Mouse (Mus musculus): ENCODE measurements around the gene Plekhh3. TPM values are rescaled to one million over a fixed set of nuclear protein-coding genes. Genes with fewer than 3 reads are reported as not detected.

Plekhh3 gene
- polyA plus RNA-seq, 1 experiment from 2014 or later = 7.2 TPM

DNA sequence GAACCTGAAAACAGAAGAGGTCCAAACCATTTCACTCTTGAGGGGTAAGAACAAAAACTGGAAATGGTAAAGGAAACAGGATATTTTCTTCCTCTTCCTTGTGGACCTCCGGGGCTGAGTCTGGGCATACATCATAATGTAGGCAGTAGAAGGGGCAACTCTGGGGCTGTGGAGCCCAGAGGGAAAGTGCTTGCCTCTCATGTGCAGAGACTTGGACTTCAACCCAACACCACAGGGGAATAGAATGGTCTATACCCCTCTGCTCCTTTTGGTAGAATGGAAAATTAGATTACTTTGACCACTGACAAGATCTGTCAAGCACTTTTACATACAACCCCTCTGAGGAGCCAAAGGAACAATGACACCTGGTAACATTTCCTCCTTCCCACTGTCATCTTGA lies 23.9 kb upstream of the Plekhh3 start:
- Histone ChIP-seq H3K4me3 (ENCODE audit: low read depth, low read length) (no peak overlapping the region), H3K27ac (ENCODE audit: low read depth, low read length) (no peak overlapping the region), H3K36me3 (ENCODE audit: control insufficient read depth, insufficient read depth, low read length) (peaks cover 21% of the 10 kb centered on the region; the same call in 1 of the 2 replicates), H3K4me1 (ENCODE audit: control insufficient read depth, insufficient read depth, low read length) (peaks cover 4% of the 10 kb centered on the region), H3K27me3 (ENCODE audit: control insufficient read depth, insufficient read depth, low read length) (no peaks in the 10 kb centered on the region), H3K4me2 (ENCODE audit: low read depth, low read length) (no peak overlapping the region), H3K9ac (replicated peaks; ENCODE audit: low read depth, low read length) (no peak overlapping the region), H3K9me3 (ENCODE audit: control insufficient read depth, low read length) (no peaks in the 10 kb centered on the region)
- WGBS = 67% methylated on average over 1 of the region's 1 CpGs
- ATAC-seq (ENCODE audit: low read depth) = no peak

DNA sequence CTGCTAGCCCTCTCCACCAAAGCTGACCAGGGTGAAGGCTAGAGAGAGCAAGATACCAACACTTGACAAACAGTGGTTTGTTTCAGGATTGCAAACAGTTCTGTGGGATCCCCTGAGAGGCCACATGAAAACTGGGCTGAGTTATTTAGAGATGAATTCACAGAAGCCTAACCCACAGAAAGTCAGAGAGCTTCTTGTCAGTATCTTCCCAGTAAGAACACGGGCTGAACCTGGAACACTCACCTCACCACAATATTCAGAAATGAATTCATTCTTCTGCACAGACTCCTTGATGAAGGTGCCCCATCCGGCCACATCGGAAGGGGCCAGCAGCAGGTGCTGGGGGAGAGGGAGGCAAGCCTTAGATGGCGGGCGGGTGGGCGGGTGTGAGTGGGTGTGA lies 23.5 kb upstream of the Plekhh3 start:
- H3K36me3 ChIP-seq (ENCODE audit: control insufficient read depth, insufficient read depth, low read length) = peaks cover 21% of the 10 kb centered on the region; the same call in 1 of the 2 replicates
- no peaks in the 10 kb centered on the region for H3K27me3 ChIP-seq (ENCODE audit: control insufficient read depth, insufficient read depth, low read length)
- peaks cover 9% of the 10 kb centered on the region for H3K4me1 ChIP-seq (ENCODE audit: control insufficient read depth, insufficient read depth, low read length)
- ATAC-seq (ENCODE audit: low read depth) = no peak
- no peaks in the 10 kb centered on the region for H3K9me3 ChIP-seq (ENCODE audit: control insufficient read depth, low read length)
- H3K9ac ChIP-seq (replicated peaks; ENCODE audit: low read depth, low read length) = no peak overlapping the region
- H3K4me2 ChIP-seq (ENCODE audit: low read depth, low read length) = no peak overlapping the region
- WGBS = 92% methylated on average over 6 of the region's 6 CpGs
- H3K4me3 ChIP-seq (ENCODE audit: low read depth, low read length) = no peak overlapping the region
- H3K27ac ChIP-seq (ENCODE audit: low read depth, low read length) = no peak overlapping the region

DNA sequence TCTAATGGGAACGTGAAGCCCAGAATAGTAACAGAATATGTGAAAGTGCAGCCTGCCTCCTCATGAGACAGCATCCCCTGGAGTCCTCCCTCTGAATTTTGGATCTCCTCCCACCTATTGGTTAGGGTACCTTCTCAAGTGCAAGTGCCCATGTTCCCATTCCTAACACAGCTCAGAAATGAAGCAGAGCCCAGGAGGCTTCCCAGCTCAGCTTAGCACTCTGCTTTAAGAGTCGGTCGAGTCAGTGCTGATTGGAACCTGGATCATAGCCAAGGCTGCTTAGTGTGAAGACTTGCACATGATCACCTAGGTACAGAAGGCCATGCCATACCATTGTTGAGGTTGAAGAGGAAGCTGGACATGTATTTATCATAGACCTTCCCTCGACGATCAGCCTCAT lies 23.0 kb upstream of the Plekhh3 start:
- H3K27me3 ChIP-seq (ENCODE audit: control insufficient read depth, insufficient read depth, low read length) = no peaks in the 10 kb centered on the region
- H3K36me3 ChIP-seq (ENCODE audit: control insufficient read depth, insufficient read depth, low read length) = peaks cover 16% of the 10 kb centered on the region; the same call in 1 of the 2 replicates
- H3K4me1 ChIP-seq (ENCODE audit: control insufficient read depth, insufficient read depth, low read length) = peaks cover 13% of the 10 kb centered on the region
- no peak for ATAC-seq (ENCODE audit: low read depth)
- 89% methylated on average over 5 of the region's 5 CpGs for WGBS
- no peak overlapping the region for H3K4me2 ChIP-seq (ENCODE audit: low read depth, low read length)
- no peak overlapping the region for H3K27ac ChIP-seq (ENCODE audit: low read depth, low read length)
- H3K9ac ChIP-seq (replicated peaks; ENCODE audit: low read depth, low read length) = no peak overlapping the region
- H3K9me3 ChIP-seq (ENCODE audit: control insufficient read depth, low read length) = no peaks in the 10 kb centered on the region
- no peak overlapping the region for H3K4me3 ChIP-seq (ENCODE audit: low read depth, low read length)

DNA sequence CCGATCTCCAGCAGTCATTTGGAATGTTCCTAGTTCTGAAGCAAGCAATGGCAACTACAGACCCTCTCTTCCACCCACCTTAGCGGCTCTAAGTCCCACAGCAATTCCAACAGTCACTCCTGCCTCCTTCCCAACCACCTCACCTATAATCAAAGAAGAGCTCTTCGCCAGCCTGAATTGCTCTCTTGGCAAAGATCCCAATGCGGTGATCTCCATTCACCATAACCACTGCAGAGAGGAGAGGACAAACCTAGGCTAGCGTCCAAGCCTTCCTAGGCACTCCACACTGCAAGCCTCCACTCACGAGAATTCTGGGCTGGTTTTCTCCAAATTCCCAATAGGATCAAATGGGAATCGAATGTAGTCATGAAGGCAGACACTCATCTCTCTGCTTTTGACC lies 21.9 kb upstream of the Plekhh3 start:
- ATAC-seq (ENCODE audit: low read depth) = no peak
- peaks cover 12% of the 10 kb centered on the region; the same call in 1 of the 2 replicates for H3K36me3 ChIP-seq (ENCODE audit: control insufficient read depth, insufficient read depth, low read length)
- no peaks in the 10 kb centered on the region for H3K27me3 ChIP-seq (ENCODE audit: control insufficient read depth, insufficient read depth, low read length)

DNA sequence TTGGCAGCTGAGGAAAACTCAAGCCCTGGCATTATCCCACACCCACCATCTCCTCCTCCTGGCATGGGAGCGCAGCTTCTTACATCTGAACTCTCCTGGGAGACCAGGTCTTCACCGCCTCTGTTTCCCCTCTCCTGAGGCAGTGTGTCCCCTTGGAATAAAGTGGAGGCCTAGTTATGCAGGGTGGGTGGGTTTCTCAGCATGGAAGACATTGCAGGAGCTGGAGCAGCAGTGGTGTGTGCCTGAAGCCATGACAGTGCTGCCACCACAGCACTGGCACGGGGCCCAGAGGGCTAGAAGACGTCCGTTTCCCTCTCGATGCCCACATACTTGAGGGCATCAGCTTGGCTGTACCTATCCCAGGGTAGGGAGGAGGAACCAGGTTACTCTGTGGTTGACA lies 21.5 kb upstream of the Plekhh3 start:
- Histone ChIP-seq H3K36me3 (ENCODE audit: control insufficient read depth, insufficient read depth, low read length) (peaks cover 7% of the 10 kb centered on the region; the same call in 1 of the 2 replicates), H3K27me3 (ENCODE audit: control insufficient read depth, insufficient read depth, low read length) (no peaks in the 10 kb centered on the region), H3K9me3 (ENCODE audit: control insufficient read depth, low read length) (no peaks in the 10 kb centered on the region), H3K4me1 (ENCODE audit: control insufficient read depth, insufficient read depth, low read length) (peaks cover 15% of the 10 kb centered on the region), H3K4me2 (ENCODE audit: low read depth, low read length) (no peak overlapping the region), H3K9ac (replicated peaks; ENCODE audit: low read depth, low read length) (no peak overlapping the region), H3K4me3 (ENCODE audit: low read depth, low read length) (no peak overlapping the region), H3K27ac (ENCODE audit: low read depth, low read length) (no peak overlapping the region)
- ATAC-seq (ENCODE audit: low read depth) = no peak
- WGBS = 92% methylated on average over 6 of the region's 6 CpGs

More for the DNA sequence above, 21.9 kb upstream of the Plekhh3 start:
- Histone ChIP-seq H3K4me2 (ENCODE audit: low read depth, low read length) (no peak overlapping the region), H3K27ac (ENCODE audit: low read depth, low read length) (no peak overlapping the region), H3K9ac (replicated peaks; ENCODE audit: low read depth, low read length) (no peak overlapping the region), H3K9me3 (ENCODE audit: control insufficient read depth, low read length) (no peaks in the 10 kb centered on the region), H3K4me3 (ENCODE audit: low read depth, low read length) (no peak overlapping the region), H3K4me1 (ENCODE audit: control insufficient read depth, insufficient read depth, low read length) (peaks cover 15% of the 10 kb centered on the region)
- 85% methylated on average over 7 of the region's 7 CpGs for WGBS

DNA sequence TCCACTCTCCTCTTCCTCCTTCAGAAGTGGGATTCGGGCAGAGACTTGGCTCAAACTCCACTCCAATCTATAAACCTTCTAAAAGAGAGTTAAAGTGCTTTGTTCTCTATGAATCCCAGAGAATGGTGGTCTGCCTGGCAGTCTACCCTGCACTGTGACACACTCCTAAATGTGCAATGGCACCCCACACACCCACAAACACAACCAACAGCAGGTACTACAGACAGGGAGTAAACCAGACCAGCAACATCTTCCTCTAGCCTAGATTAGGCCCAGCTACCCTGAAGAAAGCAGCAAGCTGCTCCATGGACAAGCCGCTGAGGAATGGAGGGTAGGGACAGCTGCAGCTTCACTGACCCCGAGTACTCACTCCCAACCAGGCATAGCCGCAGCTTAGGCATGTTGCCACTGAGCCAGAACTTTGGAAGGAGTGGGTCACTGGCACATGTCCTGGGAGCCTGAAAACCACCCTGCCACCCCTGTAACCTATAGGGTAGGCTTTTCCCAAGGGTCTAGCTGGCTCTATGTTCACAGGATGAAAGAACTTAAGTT lies 20.8 kb upstream of the Plekhh3 start:
- H3K27me3 ChIP-seq (ENCODE audit: control insufficient read depth, insufficient read depth, low read length) = no peaks in the 10 kb centered on the region
- 90% methylated on average over 4 of the region's 4 CpGs for WGBS
- H3K4me2 ChIP-seq (ENCODE audit: low read depth, low read length) = no peak overlapping the region
- 0 out of 2 replicates have a peak, but pooled peaks cover 4% of the 10 kb centered on the region for H3K36me3 ChIP-seq (ENCODE audit: control insufficient read depth, insufficient read depth, low read length)
- no peak overlapping the region for H3K9ac ChIP-seq (replicated peaks; ENCODE audit: low read depth, low read length)
- H3K9me3 ChIP-seq (ENCODE audit: control insufficient read depth, low read length) = no peaks in the 10 kb centered on the region
- H3K4me3 ChIP-seq (ENCODE audit: low read depth, low read length) = no peak overlapping the region
- H3K27ac ChIP-seq (ENCODE audit: low read depth, low read length) = no peak overlapping the region
- peaks cover 15% of the 10 kb centered on the region for H3K4me1 ChIP-seq (ENCODE audit: control insufficient read depth, insufficient read depth, low read length)
- ATAC-seq (ENCODE audit: low read depth) = no peak

DNA sequence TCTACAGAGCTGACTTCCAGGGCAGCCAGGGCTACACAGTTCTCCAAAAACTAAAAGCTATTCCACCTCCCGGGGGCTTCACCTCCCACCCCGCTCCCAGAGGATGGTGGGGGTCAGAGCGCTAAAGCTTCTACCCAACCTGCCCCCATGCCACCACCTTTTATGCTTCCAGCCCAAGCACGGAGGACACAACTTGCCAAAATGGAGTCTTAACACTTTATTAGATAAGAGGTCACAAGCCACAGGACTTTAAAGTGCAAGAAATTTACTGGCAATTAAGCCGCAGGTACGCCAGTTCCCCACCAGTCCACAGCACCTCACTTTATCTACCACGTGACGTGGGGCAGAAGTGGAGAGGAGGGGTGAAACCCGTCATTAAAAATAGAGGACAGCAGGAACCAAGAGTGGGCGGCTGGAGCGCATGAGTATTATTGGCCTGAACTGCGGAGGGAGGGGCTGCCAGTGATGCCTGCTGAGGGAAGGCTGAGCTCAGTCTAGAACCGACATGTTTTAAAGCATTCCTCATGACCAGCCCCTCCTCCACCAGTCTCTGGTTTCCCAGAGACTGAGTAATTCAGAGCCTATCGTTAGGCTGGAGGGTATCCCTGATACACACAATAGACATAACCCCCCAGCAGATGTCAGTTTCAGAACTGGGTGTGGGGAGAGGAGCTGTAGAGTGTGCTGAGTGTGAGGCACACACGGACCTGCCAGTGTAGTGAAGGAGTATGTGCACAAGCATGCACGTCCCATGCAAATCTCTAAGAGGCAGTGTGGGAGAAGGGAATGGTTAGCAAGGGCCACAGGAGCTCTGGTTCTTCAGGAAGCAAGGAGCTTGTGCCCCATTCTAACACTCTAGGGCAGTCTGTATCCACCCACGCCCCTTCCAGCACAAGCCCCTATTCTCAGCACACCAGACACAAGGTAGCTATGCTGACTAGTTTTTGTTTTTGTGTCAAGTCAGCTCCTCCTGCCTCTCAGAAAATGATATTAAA lies 20.1 kb upstream of the Plekhh3 start:
- H3K27ac ChIP-seq (ENCODE audit: low read depth, low read length) = peak overlapping the region; percentile 66; the same call in 1 of the 2 replicates
- no peaks in the 10 kb centered on the region for H3K9me3 ChIP-seq (ENCODE audit: control insufficient read depth, low read length)
- H3K27me3 ChIP-seq (ENCODE audit: control insufficient read depth, insufficient read depth, low read length) = no peaks in the 10 kb centered on the region
- WGBS = 45% methylated on average over 17 of the region's 17 CpGs
- H3K4me2 ChIP-seq (ENCODE audit: low read depth, low read length) = no peak overlapping the region
- ATAC-seq (ENCODE audit: low read depth) = 0 out of 2 replicates have a peak, but pooled peaks have one; percentile 7
- H3K36me3 ChIP-seq (ENCODE audit: control insufficient read depth, insufficient read depth, low read length) = 0 out of 2 replicates have a peak, but pooled peaks cover 7% of the 10 kb centered on the region
- H3K4me3 ChIP-seq (ENCODE audit: low read depth, low read length) = no peak overlapping the region
- H3K4me1 ChIP-seq (ENCODE audit: control insufficient read depth, insufficient read depth, low read length) = peaks cover 15% of the 10 kb centered on the region
- no peak overlapping the region for H3K9ac ChIP-seq (replicated peaks; ENCODE audit: low read depth, low read length)

DNA sequence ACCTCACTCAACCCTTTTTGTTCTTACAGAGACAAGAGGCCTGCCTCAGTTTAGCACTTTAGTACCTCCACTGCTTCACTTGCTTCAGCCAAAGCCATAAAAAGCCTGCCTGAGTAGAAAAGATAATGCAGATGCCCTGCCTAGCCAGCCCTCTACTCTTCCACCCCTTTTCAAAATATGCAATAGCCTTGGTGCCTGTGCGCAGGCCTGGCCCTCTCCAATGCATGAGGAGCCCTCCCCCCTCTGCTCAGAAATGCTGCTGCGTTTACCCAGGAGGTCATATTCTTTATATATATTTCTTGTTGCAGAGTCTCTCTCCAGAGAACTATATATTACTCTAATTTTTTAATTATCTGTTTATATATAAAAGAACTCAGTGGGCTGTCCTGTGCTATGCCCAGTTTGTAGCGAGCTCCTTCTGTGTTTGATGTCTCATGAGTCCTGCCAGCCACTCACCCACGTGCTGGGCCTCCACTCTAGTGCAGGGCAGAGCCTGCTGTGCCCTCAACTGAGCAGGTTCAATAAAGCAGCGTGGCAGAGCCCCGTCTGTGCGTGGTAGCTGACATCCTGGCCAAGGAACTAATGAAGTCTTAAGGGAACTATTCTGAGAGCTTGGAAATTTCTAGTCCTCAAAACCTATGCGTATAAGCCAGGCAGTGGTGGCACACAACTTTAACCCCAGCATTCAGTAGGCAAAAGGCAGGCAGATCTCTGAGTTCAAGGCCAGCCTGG lies 19.2 kb upstream of the Plekhh3 start:
- 19% methylated on average over 8 of the region's 8 CpGs for WGBS
- H3K9ac ChIP-seq (replicated peaks; ENCODE audit: low read depth, low read length) = no peak overlapping the region
- no peaks in the 10 kb centered on the region for H3K9me3 ChIP-seq (ENCODE audit: control insufficient read depth, low read length)
- 0 out of 2 replicates have a peak, but pooled peaks cover 7% of the 10 kb centered on the region for H3K36me3 ChIP-seq (ENCODE audit: control insufficient read depth, insufficient read depth, low read length)
- no peaks in the 10 kb centered on the region for H3K27me3 ChIP-seq (ENCODE audit: control insufficient read depth, insufficient read depth, low read length)
- H3K4me3 ChIP-seq (ENCODE audit: low read depth, low read length) = no peak overlapping the region
- H3K27ac ChIP-seq (ENCODE audit: low read depth, low read length) = peak overlapping the region; percentile 66; the same call in 1 of the 2 replicates
- peaks cover 15% of the 10 kb centered on the region for H3K4me1 ChIP-seq (ENCODE audit: control insufficient read depth, insufficient read depth, low read length)
- ATAC-seq (ENCODE audit: low read depth) = peak; percentile 39; the same call in 1 of the 2 replicates
- H3K4me2 ChIP-seq (ENCODE audit: low read depth, low read length) = no peak overlapping the region
